Mouse (Mus musculus): ENCODE results near the gene Bbof1.

Gene Bbof1

GRCm38 (mm10) chr12:84442526-84442925 lies 33.7 kb downstream of the Bbof1 start:
- peaks cover 8% of the 10 kb centered on the region; the same call in 1 of the 2 replicates for H3K27me3 ChIP-seq (ENCODE audit: insufficient read depth, low read length)
- no peaks in the 10 kb centered on the region for H3K4me1 ChIP-seq (replicated peaks; ENCODE audit: low read depth, low read length)
- TF ChIP-seq POU5F1 (IDR thresholded peaks at IDR 0.05; ENCODE audit: borderline replicate concordance, low read length): no peak
- TF ChIP-seq NANOG (IDR thresholded peaks at IDR 0.05; ENCODE audit: borderline replicate concordance, low read length): no peak
- TF ChIP-seq CTCF (conservative IDR thresholded peaks at IDR 0.05; ENCODE audit: low read length): no peak
- peaks cover 4% of the 10 kb centered on the region for H3K36me3 ChIP-seq (ENCODE audit: insufficient read depth, low read length)
- H3K4me3 ChIP-seq (replicated peaks; ENCODE audit: low read length): no peak overlapping the region
- H3K9me3 ChIP-seq (ENCODE audit: low read length): no peaks in the 10 kb centered on the region

- TF ChIP-seq NANOG (IDR thresholded peaks at IDR 0.05; ENCODE audit: borderline replicate concordance, low read length): no peak
- TF ChIP-seq CTCF (conservative IDR thresholded peaks at IDR 0.05; ENCODE audit: low read length): no peak
- no peak for TF ChIP-seq POU5F1 (IDR thresholded peaks at IDR 0.05; ENCODE audit: borderline replicate concordance, low read length)
These were observed 38.5 kb downstream of the Bbof1 start for GRCm38 (mm10) chr12:84447386-84447785.

DNA sequence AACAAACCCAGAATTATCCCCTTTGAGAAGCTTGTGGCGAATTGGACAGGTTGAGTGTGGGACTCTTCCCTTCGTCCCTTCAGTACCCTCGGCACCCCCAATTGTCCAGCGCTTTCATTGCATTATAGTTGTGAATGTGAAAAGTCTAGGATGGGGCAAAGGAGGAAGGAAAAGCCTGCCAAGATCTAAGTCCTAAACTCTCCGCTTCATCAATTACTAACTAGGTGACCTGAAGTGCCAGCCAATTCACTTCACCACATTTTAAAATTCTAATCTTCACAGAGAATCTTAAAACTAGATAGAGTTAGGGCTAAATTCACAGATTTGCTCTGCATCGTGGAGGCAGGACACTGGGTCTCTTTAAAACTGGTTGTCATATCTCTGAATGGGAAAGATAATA lies 39.3 kb downstream of the Bbof1 start:
- Histone ChIP-seq H3K4me3 (replicated peaks; ENCODE audit: low read length) (no peak overlapping the region), H3K27me3 (ENCODE audit: insufficient read depth, low read length) (peaks cover 8% of the 10 kb centered on the region; the same call in 1 of the 2 replicates), H3K9me3 (ENCODE audit: low read length) (no peaks in the 10 kb centered on the region), H3K36me3 (ENCODE audit: insufficient read depth, low read length) (no peaks in the 10 kb centered on the region), H3K4me1 (replicated peaks; ENCODE audit: low read depth, low read length) (peaks cover 20% of the 10 kb centered on the region)
- TF ChIP-seq CTCF (conservative IDR thresholded peaks at IDR 0.05; ENCODE audit: low read length) (no peak), POU5F1 (IDR thresholded peaks at IDR 0.05; ENCODE audit: borderline replicate concordance, low read length) (no peak), NANOG (IDR thresholded peaks at IDR 0.05; ENCODE audit: borderline replicate concordance, low read length) (no peak)

More at GRCm38 (mm10) chr12:84447386-84447785, 38.5 kb downstream of the Bbof1 start:
- Histone ChIP-seq H3K4me3 (replicated peaks; ENCODE audit: low read length) (no peak overlapping the region), H3K27me3 (ENCODE audit: insufficient read depth, low read length) (peaks cover 8% of the 10 kb centered on the region; the same call in 1 of the 2 replicates), H3K9me3 (ENCODE audit: low read length) (no peaks in the 10 kb centered on the region), H3K4me1 (replicated peaks; ENCODE audit: low read depth, low read length) (peaks cover 13% of the 10 kb centered on the region), H3K36me3 (ENCODE audit: insufficient read depth, low read length) (no peaks in the 10 kb centered on the region)

- Histone ChIP-seq H3K27me3 (ENCODE audit: insufficient read depth, low read length) (peaks cover 8% of the 10 kb centered on the region; the same call in 1 of the 2 replicates), H3K4me3 (replicated peaks; ENCODE audit: low read length) (peak overlapping the region; percentile 99), H3K4me1 (replicated peaks; ENCODE audit: low read depth, low read length) (peaks cover 23% of the 10 kb centered on the region), H3K36me3 (ENCODE audit: insufficient read depth, low read length) (peaks cover 13% of the 10 kb centered on the region), H3K9me3 (ENCODE audit: low read length) (no peaks in the 10 kb centered on the region)
- TF ChIP-seq NANOG (IDR thresholded peaks at IDR 0.05; ENCODE audit: borderline replicate concordance, low read length): no peak
- TF ChIP-seq CTCF (conservative IDR thresholded peaks at IDR 0.05; ENCODE audit: low read length): no peak
- no peak for TF ChIP-seq POU5F1 (IDR thresholded peaks at IDR 0.05; ENCODE audit: borderline replicate concordance, low read length)
These were observed 41.0 kb downstream of the Bbof1 start for GRCm38 (mm10) chr12:84449887-84450286.

DNA sequence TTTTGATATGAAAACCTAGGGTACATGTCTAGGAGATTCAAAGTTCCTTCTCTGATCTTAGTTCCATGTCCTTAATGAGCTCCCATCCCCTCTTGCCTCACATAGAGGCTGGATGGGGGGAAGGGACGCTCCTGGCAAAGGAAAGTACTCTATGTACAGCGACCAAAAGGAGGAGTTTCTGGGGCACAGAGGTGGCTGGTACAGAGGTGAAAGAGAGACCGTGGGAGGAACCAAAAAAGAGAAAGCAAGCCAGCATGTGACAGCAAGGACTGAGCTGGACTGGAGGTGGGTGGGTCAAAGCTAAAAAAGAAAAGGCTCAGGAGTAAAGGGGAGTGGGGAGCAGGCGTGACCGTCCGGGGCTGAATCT lies 41.5 kb downstream of the Bbof1 start:
- H3K9me3 ChIP-seq (ENCODE audit: low read length): no peaks in the 10 kb centered on the region

GRCm38 (mm10) chr12:84450718-84451646 lies 42.1 kb downstream of the Bbof1 start, which contains the start of the genes Aldh6a1 and Lin52:
Aldh6a1 (minus strand) TSS chr12:84451004.
Lin52 (plus strand) TSS chr12:84451422.
- Histone ChIP-seq H3K4me1 (replicated peaks; ENCODE audit: low read depth, low read length) (peaks cover 23% of the 10 kb centered on the region), H3K36me3 (ENCODE audit: insufficient read depth, low read length) (peaks cover 20% of the 10 kb centered on the region), H3K4me3 (replicated peaks; ENCODE audit: low read length) (peak within 1 kb of the TSS; percentile 99), H3K27me3 (ENCODE audit: insufficient read depth, low read length) (peaks cover 7% of the 10 kb centered on the region; the same call in 1 of the 2 replicates), H3K9me3 (ENCODE audit: low read length) (no peaks in the 10 kb centered on the region)
- no peak for TF ChIP-seq POU5F1 (IDR thresholded peaks at IDR 0.05; ENCODE audit: borderline replicate concordance, low read length)
- no peak for TF ChIP-seq CTCF (conservative IDR thresholded peaks at IDR 0.05; ENCODE audit: low read length)
- TF ChIP-seq NANOG (IDR thresholded peaks at IDR 0.05; ENCODE audit: borderline replicate concordance, low read length): no peak

More for the DNA sequence above, 41.5 kb downstream of the Bbof1 start:
- Histone ChIP-seq H3K4me3 (replicated peaks; ENCODE audit: low read length) (peak overlapping the region; percentile 99), H3K27me3 (ENCODE audit: insufficient read depth, low read length) (peaks cover 8% of the 10 kb centered on the region; the same call in 1 of the 2 replicates), H3K4me1 (replicated peaks; ENCODE audit: low read depth, low read length) (peaks cover 23% of the 10 kb centered on the region), H3K36me3 (ENCODE audit: insufficient read depth, low read length) (peaks cover 17% of the 10 kb centered on the region)
- TF ChIP-seq NANOG (IDR thresholded peaks at IDR 0.05; ENCODE audit: borderline replicate concordance, low read length): no peak
- TF ChIP-seq POU5F1 (IDR thresholded peaks at IDR 0.05; ENCODE audit: borderline replicate concordance, low read length): no peak
- no peak for TF ChIP-seq CTCF (conservative IDR thresholded peaks at IDR 0.05; ENCODE audit: low read length)

GRCm38 (mm10) chr12:84451801-84452200 lies 42.9 kb downstream of the Bbof1 start:
- TF ChIP-seq POU5F1 (IDR thresholded peaks at IDR 0.05; ENCODE audit: borderline replicate concordance, low read length): no peak
- no peak for TF ChIP-seq CTCF (conservative IDR thresholded peaks at IDR 0.05; ENCODE audit: low read length)
- TF ChIP-seq NANOG (IDR thresholded peaks at IDR 0.05; ENCODE audit: borderline replicate concordance, low read length): no peak
- Histone ChIP-seq H3K4me3 (replicated peaks; ENCODE audit: low read length) (peak overlapping the region; percentile 99), H3K36me3 (ENCODE audit: insufficient read depth, low read length) (peaks cover 27% of the 10 kb centered on the region), H3K27me3 (ENCODE audit: insufficient read depth, low read length) (no peaks in the 10 kb centered on the region), H3K4me1 (replicated peaks; ENCODE audit: low read depth, low read length) (peaks cover 23% of the 10 kb centered on the region), H3K9me3 (ENCODE audit: low read length) (no peaks in the 10 kb centered on the region)

GRCm38 (mm10) chr12:84456911-84457310 lies 48.0 kb downstream of the Bbof1 start:
- Histone ChIP-seq H3K4me1 (replicated peaks; ENCODE audit: low read depth, low read length) (peaks cover 14% of the 10 kb centered on the region), H3K27me3 (ENCODE audit: insufficient read depth, low read length) (no peaks in the 10 kb centered on the region), H3K9me3 (ENCODE audit: low read length) (no peaks in the 10 kb centered on the region), H3K36me3 (ENCODE audit: insufficient read depth, low read length) (peaks cover 73% of the 10 kb centered on the region), H3K4me3 (replicated peaks; ENCODE audit: low read length) (no peak overlapping the region)
- TF ChIP-seq POU5F1 (IDR thresholded peaks at IDR 0.05; ENCODE audit: borderline replicate concordance, low read length) (no peak), CTCF (conservative IDR thresholded peaks at IDR 0.05; ENCODE audit: low read length) (no peak), NANOG (IDR thresholded peaks at IDR 0.05; ENCODE audit: borderline replicate concordance, low read length) (no peak)
